Mouse (Mus musculus): ENCODE data around the gene Tsen15.

GRCm38 (mm10) chr1:152414451-152414850 lies 28.0 kb upstream of the Tsen15 start:
- TF ChIP-seq POLR2A (IDR thresholded peaks at IDR 0.05; ENCODE audit: low read depth, low read length), result no peak
- TF ChIP-seq CTCF (conservative IDR thresholded peaks at IDR 0.05; ENCODE audit: insufficient read depth, insufficient read length, low read depth, low read length), result no peak

Measured in kidney, adult 2 months (tissue).